Mouse (Mus musculus): Measurements from ENCODE around the gene 1700019A02Rik.

The 1700019A02Rik gene

GRCm38 (mm10) chr1:53187536-53187935, at the start of gene 1700019A02Rik:
Gene 1700019A02Rik (minus strand): TSS chr1:53187636.
- no peak for DNase-seq (ENCODE audit: low read depth, low spot score)

DNA sequence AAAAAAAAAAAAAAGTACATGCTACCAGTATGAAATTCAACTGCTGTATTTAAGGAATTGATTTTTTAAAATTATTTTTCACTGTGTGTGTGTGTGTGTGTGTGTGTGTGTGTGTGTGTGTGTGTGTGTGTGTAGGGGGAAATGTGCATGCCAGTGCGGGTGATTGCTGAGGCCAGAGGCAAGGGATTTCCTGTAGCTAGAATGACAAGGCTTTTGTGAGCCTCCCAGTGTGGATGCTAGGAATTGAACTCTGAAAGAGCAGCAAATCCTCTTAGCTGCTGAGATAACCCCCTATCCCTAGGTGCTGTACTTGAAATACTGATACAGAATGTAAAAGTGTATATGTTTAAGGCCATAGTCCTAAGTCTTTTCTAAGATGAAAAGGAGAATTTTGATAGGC, 38.6 kb upstream of the 1700019A02Rik start:
- no peak for DNase-seq (ENCODE audit: low read depth, low spot score)

- no peak for DNase-seq (ENCODE audit: low read depth, low spot score)
Measured at GRCm38 (mm10) chr1:53225616-53226015, 38.2 kb upstream of the 1700019A02Rik start.

DNA sequence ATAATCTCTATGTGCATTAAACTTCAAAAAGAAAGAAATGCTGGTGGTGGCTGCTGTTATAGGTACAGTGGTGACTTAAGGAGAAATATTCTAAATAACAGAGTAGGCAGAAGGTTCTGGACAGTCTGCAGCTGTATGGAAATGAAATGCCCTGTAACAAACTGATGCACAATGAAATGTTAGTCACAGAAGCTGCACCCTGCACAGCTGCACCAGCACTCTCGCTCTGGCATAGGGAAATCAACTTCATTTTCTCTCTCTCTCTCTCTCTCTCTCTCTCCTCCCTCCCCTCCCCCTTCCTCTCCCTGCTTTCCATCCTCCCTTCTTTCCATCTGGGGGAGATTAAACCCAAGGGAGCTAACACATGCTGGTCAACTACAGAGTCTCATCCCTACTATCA, 37.3 kb upstream of the 1700019A02Rik start:
- DNase-seq (ENCODE audit: low read depth, low spot score), result no peak

- no peak for DNase-seq (ENCODE audit: low read depth, low spot score)
Measured at GRCm38 (mm10) chr1:53210136-53210535, 22.7 kb upstream of the 1700019A02Rik start.

DNA sequence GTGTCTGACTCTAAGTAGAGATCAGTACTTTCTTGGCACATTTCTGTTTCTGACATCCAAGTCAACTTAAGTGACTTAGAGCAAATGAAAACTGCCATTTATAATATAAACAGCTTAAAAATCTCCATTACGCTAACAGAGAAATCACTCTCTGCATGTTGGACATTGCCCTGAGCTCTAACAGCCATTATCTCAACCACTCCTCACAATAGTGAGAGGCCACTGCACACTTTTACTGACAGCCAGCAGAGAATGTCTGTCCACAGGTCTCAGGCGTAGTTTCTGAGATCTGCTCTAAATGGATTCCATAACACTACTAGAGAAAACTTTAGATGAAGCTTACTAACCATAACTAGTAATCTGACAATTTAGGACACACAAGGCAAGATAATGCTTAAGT, 16.5 kb upstream of the 1700019A02Rik start:
- no peak for DNase-seq (ENCODE audit: low read depth, low spot score)

DNA sequence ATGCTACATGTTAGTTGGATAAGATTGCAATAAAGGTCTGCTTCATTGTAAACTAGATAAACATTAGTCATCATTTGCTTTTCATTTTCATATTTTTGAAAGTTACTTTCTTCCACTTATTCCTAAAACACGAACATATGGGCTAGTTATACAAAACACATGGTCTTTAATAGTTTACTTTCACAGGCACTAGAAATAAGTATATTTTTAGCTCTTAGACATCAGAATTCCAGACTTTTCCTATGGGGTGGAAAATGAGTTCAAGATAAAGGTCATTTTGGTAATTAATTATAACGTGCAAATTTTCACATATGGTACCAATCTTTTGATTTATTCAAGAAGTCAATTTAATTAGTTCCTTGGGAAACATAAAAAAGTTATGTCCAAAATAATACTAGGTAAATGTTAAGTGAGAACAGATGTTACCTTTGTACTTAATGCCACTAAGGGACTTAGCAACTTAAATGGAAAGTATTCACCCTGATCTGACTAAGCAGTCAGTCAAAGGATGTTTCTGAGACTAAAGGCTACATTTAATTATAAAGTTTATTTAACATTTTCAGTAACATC, 14.3 kb upstream of the 1700019A02Rik start:
- DNase-seq (ENCODE audit: low read depth, low spot score), result peak; percentile 15

GRCm38 (mm10) chr1:53194536-53194935, 7.1 kb upstream of the 1700019A02Rik start:
- no peak for DNase-seq (ENCODE audit: low read depth, low spot score)

DNA sequence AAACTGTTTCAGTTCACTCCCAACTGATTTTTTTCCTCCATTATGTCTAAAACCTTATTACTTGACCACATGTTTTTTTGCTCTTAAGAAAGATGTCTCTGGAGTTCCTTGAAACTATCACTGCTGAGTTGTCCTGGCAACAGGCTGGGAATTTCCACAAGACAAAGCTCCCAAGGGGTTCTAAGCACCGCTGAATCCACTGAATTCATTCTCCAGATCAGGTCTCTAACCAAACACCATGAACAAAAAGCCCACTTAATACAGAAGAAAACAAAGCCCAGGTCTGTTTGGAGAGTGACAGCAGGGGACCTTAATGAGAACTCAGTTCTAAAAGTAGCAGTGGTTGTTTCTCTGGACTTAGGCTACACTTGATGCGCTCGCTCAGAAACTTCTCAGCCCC, 3.8 kb upstream of the 1700019A02Rik start:
- peak; percentile 53 for DNase-seq (ENCODE audit: low read depth, low spot score)

GRCm38 (mm10) chr1:53189620-53190019, 2.2 kb upstream of the 1700019A02Rik start:
- DNase-seq (ENCODE audit: low read depth, low spot score), result no peak

GRCm38 (mm10) chr1:53186301-53186700, 1.1 kb downstream of the 1700019A02Rik start:
- no peak for DNase-seq (ENCODE audit: low read depth, low spot score)

DNA sequence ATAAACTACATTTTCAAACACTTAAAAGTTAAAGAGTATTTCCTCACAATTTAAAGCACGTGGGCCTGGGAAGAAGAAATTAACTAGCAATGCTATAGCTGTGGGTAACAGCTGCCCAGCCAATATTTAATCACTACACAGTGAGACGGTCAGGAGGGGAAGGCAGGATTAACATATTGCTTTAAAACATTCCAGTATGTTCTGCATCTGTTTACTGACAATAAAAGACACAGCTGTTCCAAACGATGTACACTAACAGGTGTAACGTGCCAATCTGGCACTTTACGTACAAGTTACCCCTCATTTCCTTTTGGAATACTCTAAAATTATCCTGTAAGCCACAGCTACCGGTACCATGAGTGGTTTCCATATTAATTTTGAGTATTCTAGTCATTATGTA, 29.7 kb downstream of the 1700019A02Rik start:
- no peak for DNase-seq (ENCODE audit: low read depth, low spot score)

- peak; percentile 37 for DNase-seq (ENCODE audit: low read depth, low spot score)
Measured at GRCm38 (mm10) chr1:53123066-53123465, 64.4 kb downstream of the 1700019A02Rik start.

GRCm38 (mm10) chr1:53110561-53110960, 76.9 kb downstream of the 1700019A02Rik start:
- no peak for DNase-seq (ENCODE audit: low read depth, low spot score)
